Mouse (Mus musculus): Measurements from ENCODE around the gene Mcm3. TPM values are rescaled to one million over a fixed set of nuclear protein-coding genes. Genes with fewer than 3 reads are reported as not detected.

The Mcm3 gene
- 142 and 153 TPM in 2 replicates for polyA plus RNA-seq (2014; fragmentation: Nextera tagmentation; extraction: Ambion mirVana)

DNA sequence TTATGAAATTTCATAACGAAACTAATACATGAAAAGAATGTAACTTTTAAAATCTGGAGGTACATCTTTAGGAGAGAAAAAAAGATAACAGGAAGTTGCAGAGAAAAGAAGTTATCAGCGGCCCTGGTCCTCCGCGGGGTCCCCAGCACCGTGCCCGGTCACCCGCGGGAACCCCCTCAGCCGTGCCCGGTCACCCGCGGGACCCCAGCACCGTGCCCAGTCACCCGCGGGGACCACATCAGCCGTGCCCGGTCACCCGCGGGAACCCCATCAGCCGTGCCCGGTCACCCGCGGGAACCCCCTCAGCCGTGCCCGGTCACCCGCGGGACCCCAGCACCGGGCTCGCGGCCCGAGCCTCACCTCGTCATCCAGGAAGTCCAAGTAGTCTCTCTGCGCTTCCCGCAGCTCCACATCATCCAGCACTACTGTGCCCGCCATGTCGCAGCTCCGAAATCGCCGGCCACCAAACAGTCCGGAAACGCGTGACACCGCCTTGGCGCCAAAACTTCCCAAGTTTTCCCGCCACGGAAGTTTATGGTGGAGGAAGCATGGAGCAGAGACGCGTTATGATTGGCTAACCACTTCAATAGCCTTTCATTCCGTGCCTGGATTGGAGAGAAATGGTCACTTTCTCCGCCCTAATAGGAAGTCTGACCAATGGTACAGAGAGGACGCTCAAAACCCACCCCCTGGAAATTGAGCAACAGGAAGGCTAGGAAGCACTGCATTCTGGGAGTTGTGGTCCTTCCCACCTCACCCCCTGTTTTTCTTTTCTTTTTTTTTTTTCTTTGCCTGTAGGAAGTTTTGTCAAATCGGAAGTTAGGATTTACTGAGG is at the start of gene Mcm3:
TSS of gene Mcm3 (minus strand) at position 542 of the 835 bp plus-strand sequence.
- H3K27ac ChIP-seq (ENCODE audit: low read depth, low read length), result peak within 1 kb of the TSS; percentile 51; the same call in 1 of the 2 replicates
- H3K9ac ChIP-seq (ENCODE audit: low read depth, low read length), result peak within 1 kb of the TSS; percentile 88
- H3K4me1 ChIP-seq (ENCODE audit: control insufficient read depth, insufficient read depth, low read length), result 0 out of 2 replicates have a peak, but pooled peaks cover 3% of the 10 kb centered on the region
- WGBS (ENCODE audit: insufficient replicate concordance), result under 1% methylated on average over 52 of the region's 52 CpGs
- peaks cover 17% of the 10 kb centered on the region for H3K36me3 ChIP-seq (ENCODE audit: control insufficient read depth, insufficient read depth, low read length)
- peak within 1 kb of the TSS; percentile 82 for H3K4me3 ChIP-seq (ENCODE audit: low read depth, low read length)
- peak within 1 kb of the TSS; percentile 72 for H3K4me2 ChIP-seq
- H3K27me3 ChIP-seq (ENCODE audit: control insufficient read depth, insufficient read depth, low read length), result no peaks in the 10 kb centered on the region
- ATAC-seq (replicated peaks; ENCODE audit: insufficient number of reproducible peaks, low FRiP score, low TSS enrichment), result peak; percentile 99
- H3K9me3 ChIP-seq (replicated peaks; ENCODE audit: control insufficient read depth, low read length), result no peaks in the 10 kb centered on the region

DNA sequence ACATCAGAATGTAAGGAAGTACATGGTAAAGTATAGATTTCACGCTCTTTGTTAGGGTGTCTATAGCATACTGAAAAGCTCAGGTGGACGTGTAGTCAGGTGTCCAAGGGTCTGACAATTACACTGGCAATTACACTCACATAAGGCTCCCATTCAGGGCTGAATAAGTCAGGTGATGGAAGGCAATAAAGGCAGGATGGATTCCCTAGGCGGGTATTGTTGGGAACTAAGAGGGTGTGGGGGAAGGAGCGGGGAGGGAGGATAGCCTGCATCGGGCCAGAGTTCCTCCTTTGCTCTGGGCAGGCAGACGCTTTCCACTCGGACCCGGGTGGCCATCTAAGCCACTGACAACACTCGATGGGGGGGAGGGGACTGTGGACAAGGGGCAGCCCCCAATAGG is 47.9 kb upstream of the Mcm3 start:
- no peaks in the 10 kb centered on the region for H3K4me1 ChIP-seq (ENCODE audit: control insufficient read depth, insufficient read depth, low read length)
- H3K36me3 ChIP-seq (ENCODE audit: control insufficient read depth, insufficient read depth, low read length), result no peaks in the 10 kb centered on the region
- ATAC-seq (replicated peaks; ENCODE audit: insufficient number of reproducible peaks, low FRiP score, low TSS enrichment), result no peak
- no peak overlapping the region for H3K27ac ChIP-seq (ENCODE audit: low read depth, low read length)
- no peak overlapping the region for H3K4me2 ChIP-seq
- no peaks in the 10 kb centered on the region for H3K27me3 ChIP-seq (ENCODE audit: control insufficient read depth, insufficient read depth, low read length)
- H3K9me3 ChIP-seq (replicated peaks; ENCODE audit: control insufficient read depth, low read length), result no peaks in the 10 kb centered on the region
- WGBS (ENCODE audit: insufficient replicate concordance), result 52% methylated on average over 9 of the region's 9 CpGs
- H3K4me3 ChIP-seq (ENCODE audit: low read depth, low read length), result no peak overlapping the region
- no peak overlapping the region for H3K9ac ChIP-seq (ENCODE audit: low read depth, low read length)

GRCm38 (mm10) chr1:20867241-20867902 is 47.3 kb upstream of the Mcm3 start:
- no peak overlapping the region for H3K9ac ChIP-seq (ENCODE audit: low read depth, low read length)
- WGBS (ENCODE audit: insufficient replicate concordance), result 45% methylated on average over 8 of the region's 8 CpGs
- H3K4me1 ChIP-seq (ENCODE audit: control insufficient read depth, insufficient read depth, low read length), result no peaks in the 10 kb centered on the region
- no peaks in the 10 kb centered on the region for H3K9me3 ChIP-seq (replicated peaks; ENCODE audit: control insufficient read depth, low read length)
- ATAC-seq (replicated peaks; ENCODE audit: insufficient number of reproducible peaks, low FRiP score, low TSS enrichment), result no peak
- H3K4me3 ChIP-seq (ENCODE audit: low read depth, low read length), result no peak overlapping the region
- no peaks in the 10 kb centered on the region for H3K27me3 ChIP-seq (ENCODE audit: control insufficient read depth, insufficient read depth, low read length)
- no peak overlapping the region for H3K4me2 ChIP-seq
- no peaks in the 10 kb centered on the region for H3K36me3 ChIP-seq (ENCODE audit: control insufficient read depth, insufficient read depth, low read length)
- H3K27ac ChIP-seq (ENCODE audit: low read depth, low read length), result no peak overlapping the region

DNA sequence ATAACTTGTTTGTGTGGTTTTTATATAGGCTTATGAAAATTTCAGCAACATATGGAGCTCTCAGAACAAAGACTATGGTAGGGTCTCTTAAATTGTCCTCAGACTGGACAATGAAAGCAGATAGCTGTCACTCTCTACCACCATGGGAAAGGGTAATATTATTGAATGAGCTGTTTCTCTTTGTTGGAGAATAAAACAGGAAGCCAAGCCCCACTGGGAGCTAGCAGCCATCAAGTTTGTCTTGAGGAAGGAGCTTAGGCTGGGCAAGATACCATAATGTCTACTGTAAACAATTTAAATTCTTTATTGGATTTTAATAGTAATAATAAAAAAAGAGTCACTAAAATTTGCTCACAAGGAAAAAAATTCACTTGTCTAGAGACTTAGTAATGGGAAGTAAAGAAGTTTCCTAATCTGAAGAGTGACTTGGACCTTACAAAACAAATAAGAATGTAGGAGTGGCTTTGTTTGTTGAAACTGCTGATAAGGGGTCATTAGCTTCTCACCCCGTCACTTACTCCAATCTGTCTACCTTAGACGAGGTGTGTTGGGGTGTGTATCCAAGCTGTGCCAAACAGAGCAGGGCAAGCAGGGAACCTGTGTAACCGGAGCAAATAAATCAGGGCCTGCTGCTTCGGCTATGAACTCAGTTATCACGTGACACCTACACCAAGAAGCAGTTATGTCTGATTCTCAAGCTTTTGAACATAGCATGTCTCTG is 43.5 kb upstream of the Mcm3 start:
- no peak overlapping the region for H3K4me3 ChIP-seq (ENCODE audit: low read depth, low read length)
- no peak for ATAC-seq (replicated peaks; ENCODE audit: insufficient number of reproducible peaks, low FRiP score, low TSS enrichment)
- no peaks in the 10 kb centered on the region for H3K9me3 ChIP-seq (replicated peaks; ENCODE audit: control insufficient read depth, low read length)
- 39% methylated on average over 5 of the region's 5 CpGs for WGBS (ENCODE audit: insufficient replicate concordance)
- no peak overlapping the region for H3K27ac ChIP-seq (ENCODE audit: low read depth, low read length)
- H3K9ac ChIP-seq (ENCODE audit: low read depth, low read length), result no peak overlapping the region
- no peaks in the 10 kb centered on the region for H3K27me3 ChIP-seq (ENCODE audit: control insufficient read depth, insufficient read depth, low read length)
- no peaks in the 10 kb centered on the region for H3K4me1 ChIP-seq (ENCODE audit: control insufficient read depth, insufficient read depth, low read length)
- no peaks in the 10 kb centered on the region for H3K36me3 ChIP-seq (ENCODE audit: control insufficient read depth, insufficient read depth, low read length)
- no peak overlapping the region for H3K4me2 ChIP-seq

DNA sequence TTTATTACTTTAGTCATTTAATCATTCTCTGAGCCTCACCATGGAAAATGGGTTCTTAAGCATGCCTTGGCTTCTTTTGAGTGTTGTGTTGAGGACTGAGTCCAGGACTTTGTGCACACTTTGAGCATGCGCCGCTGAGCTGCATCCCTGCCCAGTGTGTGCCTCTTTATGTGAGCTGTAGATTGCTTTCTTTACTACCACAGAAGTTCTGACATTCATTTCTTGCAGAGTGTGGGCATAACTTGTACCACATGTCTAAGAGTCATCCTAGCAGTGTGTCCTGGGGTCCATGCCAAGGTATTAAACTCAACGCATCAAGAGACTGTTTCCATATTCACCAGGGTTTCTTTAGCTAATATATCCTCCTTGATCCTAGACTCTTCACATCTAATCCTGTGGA is 41.8 kb upstream of the Mcm3 start:
- 91% methylated on average over 3 of the region's 3 CpGs for WGBS (ENCODE audit: insufficient replicate concordance)
- Histone ChIP-seq H3K9me3 (replicated peaks; ENCODE audit: control insufficient read depth, low read length) (no peaks in the 10 kb centered on the region), H3K27ac (ENCODE audit: low read depth, low read length) (no peak overlapping the region), H3K9ac (ENCODE audit: low read depth, low read length) (no peak overlapping the region), H3K4me2 (no peak overlapping the region), H3K36me3 (ENCODE audit: control insufficient read depth, insufficient read depth, low read length) (no peaks in the 10 kb centered on the region), H3K4me1 (ENCODE audit: control insufficient read depth, insufficient read depth, low read length) (no peaks in the 10 kb centered on the region), H3K4me3 (ENCODE audit: low read depth, low read length) (no peak overlapping the region), H3K27me3 (ENCODE audit: control insufficient read depth, insufficient read depth, low read length) (no peaks in the 10 kb centered on the region)
- no peak for ATAC-seq (replicated peaks; ENCODE audit: insufficient number of reproducible peaks, low FRiP score, low TSS enrichment)

DNA sequence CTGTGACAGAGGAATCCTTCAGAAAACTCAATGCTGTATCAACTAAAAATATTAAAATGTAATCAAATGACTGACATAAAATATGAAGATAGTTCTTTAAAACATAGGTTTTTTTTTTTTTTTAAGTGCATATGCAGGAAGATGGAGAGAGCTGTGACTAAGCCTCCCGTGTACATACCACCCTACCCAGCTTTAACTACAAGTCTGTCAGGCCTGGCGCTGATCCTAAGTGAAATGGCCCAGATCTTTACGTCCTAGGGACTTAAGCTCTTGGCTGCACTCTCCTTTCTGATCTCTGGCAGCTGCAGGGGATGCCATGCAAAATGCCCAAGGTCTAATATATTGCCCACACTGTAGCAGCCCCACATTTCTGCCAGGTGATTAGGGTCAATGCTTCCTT is 40.7 kb upstream of the Mcm3 start:
- H3K27ac ChIP-seq (ENCODE audit: low read depth, low read length), result no peak overlapping the region
- H3K36me3 ChIP-seq (ENCODE audit: control insufficient read depth, insufficient read depth, low read length), result no peaks in the 10 kb centered on the region
- H3K9ac ChIP-seq (ENCODE audit: low read depth, low read length), result no peak overlapping the region
- no peaks in the 10 kb centered on the region; the same call in 1 of the 2 replicates for H3K4me1 ChIP-seq (ENCODE audit: control insufficient read depth, insufficient read depth, low read length)
- H3K27me3 ChIP-seq (ENCODE audit: control insufficient read depth, insufficient read depth, low read length), result no peaks in the 10 kb centered on the region
- WGBS (ENCODE audit: insufficient replicate concordance), result 76% methylated on average over 3 of the region's 3 CpGs
- no peaks in the 10 kb centered on the region for H3K9me3 ChIP-seq (replicated peaks; ENCODE audit: control insufficient read depth, low read length)
- no peak overlapping the region for H3K4me2 ChIP-seq
- H3K4me3 ChIP-seq (ENCODE audit: low read depth, low read length), result no peak overlapping the region
- no peak for ATAC-seq (replicated peaks; ENCODE audit: insufficient number of reproducible peaks, low FRiP score, low TSS enrichment)

DNA sequence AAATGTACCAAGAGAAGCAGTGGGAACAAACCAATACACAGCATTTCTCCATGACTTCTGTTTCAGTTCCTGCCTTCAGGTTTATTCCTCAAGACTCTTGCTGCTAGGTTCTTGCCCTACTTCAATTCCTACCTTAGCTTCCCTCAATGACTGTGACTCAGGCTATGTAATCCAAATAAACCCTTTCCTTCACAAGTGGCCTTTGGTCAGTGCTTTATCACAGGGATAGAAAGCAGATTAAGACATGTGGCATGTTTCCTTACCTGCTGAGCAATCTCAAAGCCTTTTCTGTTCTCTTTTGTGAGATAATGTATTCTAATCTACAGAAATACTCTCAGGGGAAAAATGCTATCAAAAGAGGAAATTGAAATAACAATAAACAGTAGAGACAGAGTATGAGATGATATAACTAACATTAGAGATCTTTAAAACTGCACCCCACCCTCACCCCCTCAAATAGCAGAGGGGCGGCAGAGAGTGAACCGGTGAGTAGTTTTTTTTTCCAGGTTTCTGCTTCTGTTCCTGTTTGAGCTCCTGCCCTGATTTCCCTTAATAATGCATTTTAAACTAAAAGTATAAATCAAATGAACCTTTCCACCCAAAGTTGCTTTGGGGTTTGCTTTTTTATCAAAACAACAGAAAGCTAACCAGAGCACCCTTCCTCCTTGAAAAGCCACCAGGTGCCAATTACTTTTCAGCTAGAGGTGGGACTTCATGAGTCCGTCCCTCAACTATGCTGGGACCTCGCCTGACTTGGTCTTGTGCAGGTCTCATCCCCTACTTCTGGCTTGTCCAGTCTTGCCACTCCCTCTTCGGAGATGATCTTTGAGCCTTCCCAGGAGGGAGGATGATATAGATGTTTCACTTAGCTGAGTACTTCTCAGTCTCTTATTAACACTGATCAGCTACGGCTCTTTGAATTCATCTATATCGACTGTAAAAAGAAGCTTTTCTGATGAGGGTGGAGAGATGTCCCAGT is 37.1 kb upstream of the Mcm3 start:
- H3K27me3 ChIP-seq (ENCODE audit: control insufficient read depth, insufficient read depth, low read length), result no peaks in the 10 kb centered on the region
- H3K4me2 ChIP-seq, result no peak overlapping the region
- peaks cover 9% of the 10 kb centered on the region for H3K9me3 ChIP-seq (replicated peaks; ENCODE audit: control insufficient read depth, low read length)
- ATAC-seq (replicated peaks; ENCODE audit: insufficient number of reproducible peaks, low FRiP score, low TSS enrichment), result no peak
- no peaks in the 10 kb centered on the region; the same call in 1 of the 2 replicates for H3K4me1 ChIP-seq (ENCODE audit: control insufficient read depth, insufficient read depth, low read length)
- WGBS (ENCODE audit: insufficient replicate concordance), result 75% methylated on average over 7 of the region's 7 CpGs
- H3K27ac ChIP-seq (ENCODE audit: low read depth, low read length), result no peak overlapping the region
- H3K4me3 ChIP-seq (ENCODE audit: low read depth, low read length), result no peak overlapping the region
- no peak overlapping the region for H3K9ac ChIP-seq (ENCODE audit: low read depth, low read length)
- no peaks in the 10 kb centered on the region for H3K36me3 ChIP-seq (ENCODE audit: control insufficient read depth, insufficient read depth, low read length)

- WGBS (ENCODE audit: insufficient replicate concordance), result 65% methylated on average over 3 of the region's 3 CpGs
- ATAC-seq (replicated peaks; ENCODE audit: insufficient number of reproducible peaks, low FRiP score, low TSS enrichment), result no peak
- no peaks in the 10 kb centered on the region for H3K9me3 ChIP-seq (replicated peaks; ENCODE audit: control insufficient read depth, low read length)
- no peaks in the 10 kb centered on the region for H3K27me3 ChIP-seq (ENCODE audit: control insufficient read depth, insufficient read depth, low read length)
- H3K27ac ChIP-seq (ENCODE audit: low read depth, low read length), result no peak overlapping the region
- H3K9ac ChIP-seq (ENCODE audit: low read depth, low read length), result no peak overlapping the region
- H3K4me3 ChIP-seq (ENCODE audit: low read depth, low read length), result no peak overlapping the region
- H3K36me3 ChIP-seq (ENCODE audit: control insufficient read depth, insufficient read depth, low read length), result no peaks in the 10 kb centered on the region
- no peaks in the 10 kb centered on the region for H3K4me1 ChIP-seq (ENCODE audit: control insufficient read depth, insufficient read depth, low read length)
- no peak overlapping the region for H3K4me2 ChIP-seq
Observed at GRCm38 (mm10) chr1:20839911-20840310, 19.8 kb upstream of the Mcm3 start.
